Mouse (Mus musculus) R1 (cell line): ENCODE data around the gene Kbtbd12.

Source experiments
- DNase-seq: peaks from one replicate; pipeline ENCODE4 v3.0.0-alpha.2; 2018; ENCODE audit warnings: low read depth, low spot score

Gene Kbtbd12

GRCm38 (mm10) chr6:88626912-88627311, 10.8 kb downstream of the Kbtbd12 start:
- no peak for DNase-seq

- no peak for DNase-seq
These were observed 11.3 kb downstream of the Kbtbd12 start for GRCm38 (mm10) chr6:88626462-88626861.

GRCm38 (mm10) chr6:88621816-88622481, 15.8 kb downstream of the Kbtbd12 start:
- DNase-seq, result no peak

GRCm38 (mm10) chr6:88619542-88619941, 18.2 kb downstream of the Kbtbd12 start:
- no peak for DNase-seq

- no peak for DNase-seq
These were observed 22.4 kb downstream of the Kbtbd12 start for GRCm38 (mm10) chr6:88615352-88615751.

GRCm38 (mm10) chr6:88606417-88606816, 31.3 kb downstream of the Kbtbd12 start:
- no peak for DNase-seq

GRCm38 (mm10) chr6:88605715-88606114, 32.0 kb downstream of the Kbtbd12 start:
- DNase-seq, result no peak

GRCm38 (mm10) chr6:88605235-88605634, 32.5 kb downstream of the Kbtbd12 start:
- no peak for DNase-seq

DNA sequence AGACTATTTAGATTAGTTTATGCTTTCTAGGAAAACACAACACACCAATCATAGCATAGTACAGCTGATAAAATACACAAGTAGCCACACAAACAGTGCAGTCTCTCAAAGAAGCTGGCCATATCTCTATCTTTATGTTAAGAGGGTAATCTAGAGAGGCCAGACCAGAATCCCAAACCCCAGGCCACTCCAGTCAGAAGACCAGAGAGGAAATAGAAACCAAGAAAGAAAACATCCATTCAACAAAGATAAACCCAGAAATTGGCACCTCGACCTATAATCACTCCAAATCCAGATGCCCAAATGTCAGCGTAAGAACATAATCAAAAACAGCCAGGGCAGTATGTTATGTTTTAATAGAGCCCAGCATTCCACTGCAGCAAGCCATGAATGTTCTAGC, 41.6 kb downstream of the Kbtbd12 start:
- no peak for DNase-seq

DNA sequence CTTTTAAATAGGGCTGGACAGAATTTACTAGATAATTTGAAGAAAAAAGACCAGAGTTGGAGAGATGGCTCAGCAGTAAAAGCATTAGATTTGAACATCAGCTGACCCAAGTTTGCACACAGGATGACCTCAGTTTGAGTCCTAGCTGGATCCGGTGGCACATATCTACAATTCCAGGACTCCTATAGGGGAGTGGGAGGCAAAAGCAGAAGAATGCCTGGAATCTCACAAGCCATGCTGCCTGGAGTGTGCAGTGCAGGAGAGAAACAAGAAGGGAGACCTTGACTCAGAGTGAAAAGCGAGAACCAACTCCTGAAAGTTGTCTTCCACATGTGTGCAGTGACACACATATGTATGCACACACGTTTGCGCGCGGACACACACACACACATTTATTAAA, 45.4 kb downstream of the Kbtbd12 start:
- peak; percentile 46 for DNase-seq

GRCm38 (mm10) chr6:88590231-88590630, 47.5 kb downstream of the Kbtbd12 start:
- no peak for DNase-seq

- DNase-seq, result no peak
These were observed 48.2 kb downstream of the Kbtbd12 start for GRCm38 (mm10) chr6:88589517-88589916.

DNA sequence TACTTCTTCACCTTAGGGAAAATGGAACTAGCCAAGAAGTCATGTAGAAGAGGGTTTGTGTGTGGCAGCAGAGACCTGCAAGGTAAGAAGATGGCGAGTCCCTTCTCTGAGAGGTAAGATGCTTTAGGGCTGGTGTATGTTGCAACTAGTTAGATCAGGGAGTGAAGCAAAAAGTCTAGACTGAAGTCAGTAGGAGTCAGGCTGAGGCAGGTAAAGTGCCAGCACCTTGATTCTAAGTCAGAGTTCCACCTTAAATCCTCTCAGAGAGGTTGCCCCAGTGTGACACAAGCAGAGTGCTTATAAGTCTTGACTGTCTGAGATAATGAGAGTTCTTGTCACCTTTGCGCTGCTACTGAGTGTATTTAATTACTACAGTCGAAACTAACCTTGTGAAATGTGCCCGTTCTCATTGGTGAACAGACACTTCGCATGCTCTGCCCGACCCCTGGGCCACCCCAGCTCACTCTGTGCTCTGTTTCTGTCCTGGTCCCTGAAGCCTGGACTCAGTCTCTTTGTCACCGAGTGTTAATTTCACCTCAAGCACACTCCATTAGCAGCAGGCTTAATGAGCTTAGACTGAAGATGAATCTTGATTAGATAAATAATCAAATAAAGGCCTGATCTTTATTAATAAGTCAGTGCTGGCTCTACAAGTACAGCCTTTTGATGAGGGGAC, 49.0 kb downstream of the Kbtbd12 start:
- no peak for DNase-seq

- no peak for DNase-seq
These were observed 50.7 kb downstream of the Kbtbd12 start for GRCm38 (mm10) chr6:88587091-88587490.

DNA sequence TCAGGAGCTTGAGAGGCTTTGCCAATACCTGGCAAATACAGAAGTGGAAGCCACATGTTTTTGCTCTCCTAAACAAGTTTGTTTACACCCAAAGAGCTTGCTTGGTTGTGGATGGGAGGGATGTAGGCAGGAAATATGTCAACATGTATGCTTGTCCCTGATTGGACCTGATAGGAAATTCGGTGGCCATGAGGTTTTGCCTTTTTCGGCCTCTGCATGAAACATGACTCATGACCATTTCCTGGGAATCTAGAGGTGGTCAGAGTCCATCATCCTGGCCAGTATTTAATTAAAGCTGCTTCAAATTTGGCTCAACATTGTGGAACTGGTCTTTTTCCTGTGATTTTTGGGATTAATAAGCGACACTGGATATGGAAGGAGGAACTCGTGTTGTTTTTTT, 53.8 kb downstream of the Kbtbd12 start:
- no peak for DNase-seq

DNA sequence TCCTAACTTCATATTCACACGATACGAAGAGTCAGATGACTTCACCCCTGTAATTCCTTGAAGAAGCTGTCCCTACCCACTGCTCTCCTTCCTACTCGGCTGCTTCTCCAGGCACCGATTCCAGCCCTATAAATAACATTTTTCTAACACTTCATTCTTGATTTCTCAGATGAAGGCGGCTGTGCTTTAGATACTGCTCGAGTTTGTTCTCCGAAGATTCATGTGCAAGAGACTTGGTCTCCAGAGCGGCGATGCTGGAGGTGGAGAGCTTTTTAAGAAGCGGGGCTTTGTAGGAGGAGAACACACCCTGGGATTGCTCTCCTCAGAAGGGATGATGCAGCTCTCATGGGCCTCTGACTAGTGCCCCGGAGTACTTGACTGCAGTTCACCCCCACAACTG, 61.3 kb downstream of the Kbtbd12 start:
- DNase-seq, result no peak

- no peak for DNase-seq
These were observed 71.1 kb downstream of the Kbtbd12 start for GRCm38 (mm10) chr6:88566676-88567075.

DNA sequence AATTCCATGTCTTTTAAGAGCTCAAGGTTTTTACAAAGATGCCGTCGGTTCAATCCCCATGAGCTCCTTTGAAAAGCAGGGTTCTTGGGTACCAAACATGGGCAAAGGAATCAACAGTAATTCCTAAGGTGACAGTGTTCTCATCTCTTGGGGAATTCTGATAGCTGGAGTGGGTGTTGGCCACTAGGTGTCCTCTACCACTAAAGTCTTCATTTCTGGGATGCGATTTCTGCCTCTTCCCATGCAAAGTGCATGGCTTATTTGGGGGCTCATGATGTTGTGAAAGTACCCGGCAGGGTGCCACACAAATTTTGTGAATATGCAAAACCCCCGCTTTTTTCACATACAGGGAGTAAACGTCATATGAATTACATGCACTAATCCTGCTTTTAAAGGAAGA, 72.7 kb downstream of the Kbtbd12 start:
- DNase-seq, result peak; percentile 20

- DNase-seq, result no peak
These were observed 77.6 kb downstream of the Kbtbd12 start for GRCm38 (mm10) chr6:88560156-88560555.

- DNase-seq, result no peak
These were observed 78.1 kb downstream of the Kbtbd12 start for GRCm38 (mm10) chr6:88559688-88560087.

- DNase-seq, result no peak
These were observed 79.7 kb downstream of the Kbtbd12 start for GRCm38 (mm10) chr6:88558076-88558475.

DNA sequence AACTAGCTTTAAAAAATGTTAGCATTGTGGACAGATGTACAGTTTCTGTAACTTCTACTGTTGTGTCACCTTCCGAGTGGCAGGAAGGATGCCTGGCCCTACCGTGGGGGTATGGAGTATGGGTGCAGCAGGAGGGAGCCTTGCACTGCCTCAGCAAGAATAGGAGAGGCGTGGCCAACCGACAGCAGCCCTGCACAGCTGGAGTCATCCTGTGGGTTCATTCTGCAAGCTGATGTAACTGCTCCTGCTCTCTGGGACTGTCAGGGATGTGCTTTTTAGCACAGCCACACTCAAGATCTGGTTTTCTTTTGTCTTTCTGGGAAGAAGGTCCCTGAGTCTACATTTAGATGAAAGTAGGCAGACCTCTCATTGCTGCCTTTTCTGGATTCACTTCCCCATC, 80.2 kb downstream of the Kbtbd12 start:
- no peak for DNase-seq

DNA sequence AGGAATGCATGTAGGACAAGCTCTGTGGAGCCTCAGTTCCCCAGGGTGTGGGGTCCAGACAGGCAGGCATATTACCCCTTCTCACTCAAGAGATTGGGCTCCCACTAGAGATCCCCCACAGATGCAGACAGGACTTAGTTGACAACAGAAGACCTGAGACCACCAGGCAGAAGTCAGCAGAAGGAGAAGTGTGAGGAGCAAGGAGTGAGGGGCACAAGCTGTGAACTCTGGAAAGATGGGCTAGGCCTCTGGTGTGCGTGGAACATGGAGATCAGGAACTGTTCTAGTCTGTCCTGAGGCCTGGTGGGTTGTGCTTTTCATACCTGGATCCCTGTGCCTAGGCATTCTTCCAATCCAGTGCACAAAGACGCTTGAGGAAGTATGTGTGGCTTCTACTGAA, 87.8 kb downstream of the Kbtbd12 start:
- DNase-seq, result no peak
